Mouse (Mus musculus): ENCODE results near the gene Ankrd54. TPM values are rescaled to one million over a fixed set of nuclear protein-coding genes. Genes with fewer than 3 reads are reported as not detected.

Ankrd54 gene
- polyA plus RNA-seq, 1 experiment from 2014 or later = 29.0 TPM

GRCm38 (mm10) chr15:79027291-79028205 lies 35.1 kb downstream of the Ankrd54 start:
- Histone ChIP-seq H3K9me3 (replicated peaks) (no peaks in the 10 kb centered on the region), H3K9ac (peak overlapping the region; percentile 99), H3K36me3 (no peaks in the 10 kb centered on the region), H3K4me1 (replicated peaks) (peaks cover 46% of the 10 kb centered on the region), H3K27me3 (replicated peaks) (0 out of 2 replicates have a peak, but pooled peaks cover 7% of the 10 kb centered on the region), H3K4me2 (peak overlapping the region; percentile 96), H3K4me3 (peak overlapping the region; percentile 74), H3K27ac (ENCODE audit: poor library complexity, severe bottlenecking) (peak overlapping the region; percentile 96)
- WGBS = 5% methylated on average over 41 of the region's 46 CpGs
- peak; percentile 10; the same call in 1 of the 2 replicates for ATAC-seq (ENCODE audit: insufficient number of reproducible peaks, low FRiP score)

DNA sequence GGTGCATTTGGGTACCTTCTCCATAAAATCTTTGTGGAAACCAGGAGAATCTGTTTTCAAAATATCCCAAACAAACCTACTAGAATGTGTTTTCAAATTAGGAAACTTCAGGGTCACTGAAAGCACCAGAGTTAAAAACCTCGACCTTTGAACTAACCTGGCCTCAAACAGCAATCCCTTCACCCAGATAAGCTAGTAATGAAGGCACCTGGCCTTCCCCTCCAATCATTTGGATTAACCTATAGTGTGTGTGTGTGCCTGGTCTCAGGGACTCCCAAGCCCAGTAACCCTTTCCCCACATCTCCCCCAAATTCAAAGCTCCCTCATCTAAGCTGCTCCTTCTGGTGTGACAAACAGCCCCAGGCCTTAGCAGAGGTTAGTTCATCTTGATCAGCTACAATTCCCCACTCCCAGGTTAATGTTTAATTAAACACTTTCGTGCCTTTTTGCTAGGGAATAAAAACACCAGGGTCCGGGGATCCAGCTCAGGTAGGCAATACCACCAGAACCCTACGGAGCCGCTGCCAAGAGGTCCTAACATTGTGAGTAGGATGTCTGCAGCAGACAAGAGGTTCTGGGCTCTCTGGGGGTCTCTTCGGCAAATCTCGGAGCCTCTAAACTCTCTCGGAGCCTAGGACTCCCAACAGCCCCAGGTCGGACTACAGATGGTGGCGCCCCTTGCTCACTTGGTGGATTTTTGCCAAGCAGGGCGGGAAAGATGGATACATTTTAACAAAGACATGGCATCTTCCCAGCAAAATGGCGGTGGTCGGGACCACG lies 36.0 kb downstream of the Ankrd54 start:
- Histone ChIP-seq H3K9ac (no peak overlapping the region), H3K4me2 (peak overlapping the region; percentile 96; the same call in 1 of the 2 replicates), H3K4me3 (peak overlapping the region; percentile 74; the same call in 1 of the 2 replicates), H3K36me3 (no peaks in the 10 kb centered on the region), H3K27me3 (replicated peaks) (0 out of 2 replicates have a peak, but pooled peaks cover 7% of the 10 kb centered on the region), H3K4me1 (replicated peaks) (peaks cover 47% of the 10 kb centered on the region), H3K9me3 (replicated peaks) (no peaks in the 10 kb centered on the region), H3K27ac (ENCODE audit: poor library complexity, severe bottlenecking) (no peak overlapping the region)
- ATAC-seq (ENCODE audit: insufficient number of reproducible peaks, low FRiP score) = no peak
- 41% methylated on average over 14 of the region's 14 CpGs for WGBS

- no peak for ATAC-seq (ENCODE audit: insufficient number of reproducible peaks, low FRiP score)
- H3K4me1 ChIP-seq (replicated peaks) = peaks cover 41% of the 10 kb centered on the region
- WGBS = 11% methylated on average over 17 of the region's 18 CpGs
- no peak overlapping the region for H3K27ac ChIP-seq (ENCODE audit: poor library complexity, severe bottlenecking)
- H3K4me3 ChIP-seq = peak overlapping the region; percentile 28
- no peaks in the 10 kb centered on the region for H3K36me3 ChIP-seq
- 0 out of 2 replicates have a peak, but pooled peaks cover 7% of the 10 kb centered on the region for H3K27me3 ChIP-seq (replicated peaks)
- H3K4me2 ChIP-seq = peak overlapping the region; percentile 64
- H3K9me3 ChIP-seq (replicated peaks) = no peaks in the 10 kb centered on the region
- H3K9ac ChIP-seq = peak overlapping the region; percentile 62
Observed at GRCm38 (mm10) chr15:79025687-79026308, 36.9 kb downstream of the Ankrd54 start.

GRCm38 (mm10) chr15:79023366-79023765 lies 39.3 kb downstream of the Ankrd54 start:
- H3K27me3 ChIP-seq (replicated peaks) = 0 out of 2 replicates have a peak, but pooled peaks cover 7% of the 10 kb centered on the region
- 37% methylated on average over 1 of the region's 1 CpGs for WGBS
- ATAC-seq (ENCODE audit: insufficient number of reproducible peaks, low FRiP score) = no peak
- H3K4me1 ChIP-seq (replicated peaks) = peaks cover 31% of the 10 kb centered on the region
- no peak overlapping the region for H3K4me3 ChIP-seq
- no peak overlapping the region for H3K4me2 ChIP-seq
- no peak overlapping the region for H3K27ac ChIP-seq (ENCODE audit: poor library complexity, severe bottlenecking)
- no peaks in the 10 kb centered on the region for H3K9me3 ChIP-seq (replicated peaks)
- H3K36me3 ChIP-seq = no peaks in the 10 kb centered on the region
- no peak overlapping the region for H3K9ac ChIP-seq

- H3K9ac ChIP-seq = no peak overlapping the region
- H3K27ac ChIP-seq (ENCODE audit: poor library complexity, severe bottlenecking) = no peak overlapping the region
- peaks cover 30% of the 10 kb centered on the region for H3K4me1 ChIP-seq (replicated peaks)
Observed at GRCm38 (mm10) chr15:79022671-79023230, 39.9 kb downstream of the Ankrd54 start.

GRCm38 (mm10) chr15:79018886-79019285 lies 43.8 kb downstream of the Ankrd54 start:
- no peak for ATAC-seq (ENCODE audit: insufficient number of reproducible peaks, low FRiP score)
- peaks cover 10% of the 10 kb centered on the region for H3K4me1 ChIP-seq (replicated peaks)
- WGBS = 57% methylated on average over 3 of the region's 3 CpGs
- H3K4me3 ChIP-seq = no peak overlapping the region
- H3K27me3 ChIP-seq (replicated peaks) = no peaks in the 10 kb centered on the region
- no peak overlapping the region for H3K27ac ChIP-seq (ENCODE audit: poor library complexity, severe bottlenecking)
- no peaks in the 10 kb centered on the region for H3K36me3 ChIP-seq
- H3K9ac ChIP-seq = no peak overlapping the region; the same call in 1 of the 2 replicates
- no peaks in the 10 kb centered on the region for H3K9me3 ChIP-seq (replicated peaks)
- H3K4me2 ChIP-seq = no peak overlapping the region

More at GRCm38 (mm10) chr15:79022671-79023230, 39.9 kb downstream of the Ankrd54 start:
- H3K27me3 ChIP-seq (replicated peaks) = 0 out of 2 replicates have a peak, but pooled peaks cover 7% of the 10 kb centered on the region
- H3K4me3 ChIP-seq = no peak overlapping the region
- no peak overlapping the region for H3K4me2 ChIP-seq
- H3K36me3 ChIP-seq = no peaks in the 10 kb centered on the region
- no peaks in the 10 kb centered on the region for H3K9me3 ChIP-seq (replicated peaks)
- WGBS = 46% methylated on average over 10 of the region's 10 CpGs
- ATAC-seq (ENCODE audit: insufficient number of reproducible peaks, low FRiP score) = peak; percentile 30; the same call in 1 of the 2 replicates

GRCm38 (mm10) chr15:79018191-79018590 lies 44.5 kb downstream of the Ankrd54 start:
- H3K27me3 ChIP-seq (replicated peaks) = no peaks in the 10 kb centered on the region
- H3K4me1 ChIP-seq (replicated peaks) = peaks cover 8% of the 10 kb centered on the region
- H3K9me3 ChIP-seq (replicated peaks) = no peaks in the 10 kb centered on the region
- H3K4me2 ChIP-seq = no peak overlapping the region
- H3K9ac ChIP-seq = no peak overlapping the region
- 47% methylated on average over 4 of the region's 4 CpGs for WGBS
- H3K4me3 ChIP-seq = no peak overlapping the region
- no peak overlapping the region for H3K27ac ChIP-seq (ENCODE audit: poor library complexity, severe bottlenecking)
- no peaks in the 10 kb centered on the region for H3K36me3 ChIP-seq
- no peak for ATAC-seq (ENCODE audit: insufficient number of reproducible peaks, low FRiP score)

GRCm38 (mm10) chr15:79013382-79013781 lies 49.3 kb downstream of the Ankrd54 start:
- no peaks in the 10 kb centered on the region for H3K9me3 ChIP-seq (replicated peaks)
- H3K36me3 ChIP-seq = no peaks in the 10 kb centered on the region
- H3K4me1 ChIP-seq (replicated peaks) = peaks cover 21% of the 10 kb centered on the region
- no peak for ATAC-seq (ENCODE audit: insufficient number of reproducible peaks, low FRiP score)
- H3K27me3 ChIP-seq (replicated peaks) = no peaks in the 10 kb centered on the region
- no peak overlapping the region for H3K9ac ChIP-seq
- 66% methylated on average over 7 of the region's 7 CpGs for WGBS
- H3K4me2 ChIP-seq = no peak overlapping the region
- no peak overlapping the region for H3K27ac ChIP-seq (ENCODE audit: poor library complexity, severe bottlenecking)
- no peak overlapping the region for H3K4me3 ChIP-seq

GRCm38 (mm10) chr15:79011550-79011949 lies 51.1 kb downstream of the Ankrd54 start:
- Histone ChIP-seq H3K9ac (0 out of 2 replicates have a peak overlapping the region, but pooled peaks have one; percentile 13), H3K4me2 (no peak overlapping the region), H3K9me3 (replicated peaks) (no peaks in the 10 kb centered on the region), H3K27ac (ENCODE audit: poor library complexity, severe bottlenecking) (no peak overlapping the region), H3K4me3 (no peak overlapping the region), H3K4me1 (replicated peaks) (peaks cover 21% of the 10 kb centered on the region), H3K36me3 (peaks cover 8% of the 10 kb centered on the region), H3K27me3 (replicated peaks) (no peaks in the 10 kb centered on the region)
- WGBS = 53% methylated on average over 10 of the region's 10 CpGs
- no peak for ATAC-seq (ENCODE audit: insufficient number of reproducible peaks, low FRiP score)

- Histone ChIP-seq H3K27ac (ENCODE audit: poor library complexity, severe bottlenecking) (no peak overlapping the region), H3K4me2 (no peak overlapping the region), H3K9ac (no peak overlapping the region), H3K4me3 (no peak overlapping the region), H3K27me3 (replicated peaks) (no peaks in the 10 kb centered on the region), H3K9me3 (replicated peaks) (no peaks in the 10 kb centered on the region), H3K36me3 (peaks cover 24% of the 10 kb centered on the region), H3K4me1 (replicated peaks) (peaks cover 21% of the 10 kb centered on the region)
- WGBS = 44% methylated on average over 5 of the region's 5 CpGs
- ATAC-seq (ENCODE audit: insufficient number of reproducible peaks, low FRiP score) = no peak
Observed at GRCm38 (mm10) chr15:79009734-79010133, 53.0 kb downstream of the Ankrd54 start.
